Mouse (Mus musculus) T-helper 2 cell (primary cell): ENCODE data around the gene Taf1c.

Experiments used
- in situ Hi-C: fragments of 300-600 bp; cut with MboI, MseI; formaldehyde crosslinking; loops from one replicate; pipeline ENCODE4 v1.15.1; 2025; ENCODE audit warnings: high pct_unique_total_duplicates

Taf1c gene

GRCm38 (mm10) chr8:119604996-119605395 is at the start of gene Taf1c:
TSS of gene Taf1c (minus strand) at chr8:119605222.
- in situ Hi-C loops = loop anchor here (5.0 to 10.0 kb wide), 2 partner anchors 43 to 190 kb away; no protein-coding TSS in a partner anchor

GRCm38 (mm10) chr8:119651324-119651723 is 46.3 kb upstream of the Taf1c start:
- in situ Hi-C loops = no loop called here

GRCm38 (mm10) chr8:119646846-119647245 is 41.8 kb upstream of the Taf1c start:
- in situ Hi-C loops = no loop called here

- in situ Hi-C loops = no loop called here
These were observed 41.2 kb upstream of the Taf1c start for GRCm38 (mm10) chr8:119646197-119646596.

- in situ Hi-C loops = no loop called here
These were observed 40.1 kb upstream of the Taf1c start for GRCm38 (mm10) chr8:119644981-119645597.

- in situ Hi-C loops = no loop called here
These were observed 39.5 kb upstream of the Taf1c start for GRCm38 (mm10) chr8:119644429-119644960.

- in situ Hi-C loops = no loop called here
These were observed 37.9 kb upstream of the Taf1c start for GRCm38 (mm10) chr8:119642960-119643359.

GRCm38 (mm10) chr8:119641058-119641457 is 36.0 kb upstream of the Taf1c start:
- in situ Hi-C loops = no loop called here

- in situ Hi-C loops = no loop called here
These were observed 34.8 kb upstream of the Taf1c start for GRCm38 (mm10) chr8:119639798-119640197.

GRCm38 (mm10) chr8:119638261-119638660 is 33.2 kb upstream of the Taf1c start:
- in situ Hi-C loops = no loop called here

GRCm38 (mm10) chr8:119637381-119637780 is 32.4 kb upstream of the Taf1c start:
- in situ Hi-C loops = no loop called here

GRCm38 (mm10) chr8:119636766-119637165 is 31.7 kb upstream of the Taf1c start:
- in situ Hi-C loops = no loop called here

- in situ Hi-C loops = no loop called here
These were observed 30.9 kb upstream of the Taf1c start for GRCm38 (mm10) chr8:119635958-119636357.

GRCm38 (mm10) chr8:119635378-119635777 is 30.4 kb upstream of the Taf1c start, which contains the start of gene Kcng4:
TSS of gene Kcng4 (minus strand) at chr8:119635680.
- in situ Hi-C loops = no loop called here

GRCm38 (mm10) chr8:119634616-119635336 is 29.8 kb upstream of the Taf1c start:
- in situ Hi-C loops = no loop called here

- in situ Hi-C loops = no loop called here
These were observed 27.9 kb upstream of the Taf1c start for GRCm38 (mm10) chr8:119632909-119633308.

GRCm38 (mm10) chr8:119632246-119632645 is 27.2 kb upstream of the Taf1c start:
- in situ Hi-C loops = no loop called here

GRCm38 (mm10) chr8:119630841-119631240 is 25.8 kb upstream of the Taf1c start:
- in situ Hi-C loops = no loop called here

GRCm38 (mm10) chr8:119627613-119628359 is 22.8 kb upstream of the Taf1c start:
- in situ Hi-C loops = no loop called here

- in situ Hi-C loops = no loop called here
These were observed 22.2 kb upstream of the Taf1c start for GRCm38 (mm10) chr8:119627199-119627598.

- in situ Hi-C loops = no loop called here
These were observed 20.8 kb upstream of the Taf1c start for GRCm38 (mm10) chr8:119625788-119626187.

- in situ Hi-C loops = no loop called here
These were observed 19.9 kb upstream of the Taf1c start for GRCm38 (mm10) chr8:119624916-119625315.
